Mouse (Mus musculus) midbrain, embryonic 14.5 days (tissue): ENCODE results near the gene Fam205c. TPM values are rescaled to one million over a fixed set of nuclear protein-coding genes. Genes with fewer than 3 reads are reported as not detected.

Experiments used
- polyA plus RNA-seq: library from polyadenylated mRNA; unstranded; fragments of >200 nt; fragmentation: Nextera tagmentation; extraction: Ambion mirVana; gene quantifications from 2 replicates; pipeline ENCODE4 v1.2.1, GENCODE M21; 2014

Gene Fam205c
- polyA plus RNA-seq, 1 experiment from 2014 or later: 2.0 TPM

Other genes with a start within 250 kb of the Fam205c start
- gene Gm2564, start 244.5 kb downstream of the Fam205c start, polyA plus RNA-seq: not detected in 2 replicates
- not detected in 2 replicates for gene Ccl27b, start 219.0 kb downstream of the Fam205c start, polyA plus RNA-seq
- not detected in 2 replicates for gene Il11ra2, start 212.3 kb downstream of the Fam205c start, polyA plus RNA-seq
- gene 4930578G10Rik, start 138.7 kb downstream of the Fam205c start, polyA plus RNA-seq: 0.51 TPM in 2 replicates
- 0.61 TPM in 1 of 2 replicates, not detected in the other for gene Ccl19, start 117.7 kb downstream of the Fam205c start, polyA plus RNA-seq
- gene Ccl21a, start 100.2 kb downstream of the Fam205c start, polyA plus RNA-seq: 0.84 TPM in 1 of 2 replicates, not detected in the other
- gene Fam205a1, start 20.3 kb downstream of the Fam205c start, polyA plus RNA-seq: not detected in 2 replicates
- 0.69 and 0.92 TPM in 2 replicates for gene Gm12394, start 17.5 kb downstream of the Fam205c start, polyA plus RNA-seq
- 33.2 and 33.9 TPM in 2 replicates for gene Phf24, start 42.4 kb upstream of the Fam205c start, polyA plus RNA-seq
- 45.0 and 88.7 TPM in 2 replicates for gene Dnajb5, start 75.6 kb upstream of the Fam205c start, polyA plus RNA-seq
- 0.38 and 0.80 TPM in 2 replicates for gene 1700022I11Rik, start 95.4 kb upstream of the Fam205c start, polyA plus RNA-seq
- 378 and 531 TPM in 2 replicates for gene Vcp, start 126.3 kb upstream of the Fam205c start, polyA plus RNA-seq
- 17.4 and 20.4 TPM in 2 replicates for gene Fancg, start 136.3 kb upstream of the Fam205c start, polyA plus RNA-seq
- 23.3 and 26.4 TPM in 2 replicates for gene Pigo, start 151.6 kb upstream of the Fam205c start, polyA plus RNA-seq
- 219 and 222 TPM in 2 replicates for gene Stoml2, start 157.5 kb upstream of the Fam205c start, polyA plus RNA-seq
- 32.5 and 35.4 TPM in 2 replicates for gene Fam214b, start 172.0 kb upstream of the Fam205c start, polyA plus RNA-seq
- 14.3 and 20.4 TPM in 2 replicates for gene Unc13b, start 184.7 kb upstream of the Fam205c start, polyA plus RNA-seq